Mouse (Mus musculus) kidney, adult 9 months (tissue): ENCODE measurements at regions not wholly inside any gene's neighbourhood (a gene's known extent, or its start where the extent isn't known, plus 50 kb on each side); places are given as distances from the start of the nearest gene placed in this dataset.

Source experiments
- DNase-seq: peaks from one replicate; pipeline ENCODE4 v3.0.0; 2022

DNA sequence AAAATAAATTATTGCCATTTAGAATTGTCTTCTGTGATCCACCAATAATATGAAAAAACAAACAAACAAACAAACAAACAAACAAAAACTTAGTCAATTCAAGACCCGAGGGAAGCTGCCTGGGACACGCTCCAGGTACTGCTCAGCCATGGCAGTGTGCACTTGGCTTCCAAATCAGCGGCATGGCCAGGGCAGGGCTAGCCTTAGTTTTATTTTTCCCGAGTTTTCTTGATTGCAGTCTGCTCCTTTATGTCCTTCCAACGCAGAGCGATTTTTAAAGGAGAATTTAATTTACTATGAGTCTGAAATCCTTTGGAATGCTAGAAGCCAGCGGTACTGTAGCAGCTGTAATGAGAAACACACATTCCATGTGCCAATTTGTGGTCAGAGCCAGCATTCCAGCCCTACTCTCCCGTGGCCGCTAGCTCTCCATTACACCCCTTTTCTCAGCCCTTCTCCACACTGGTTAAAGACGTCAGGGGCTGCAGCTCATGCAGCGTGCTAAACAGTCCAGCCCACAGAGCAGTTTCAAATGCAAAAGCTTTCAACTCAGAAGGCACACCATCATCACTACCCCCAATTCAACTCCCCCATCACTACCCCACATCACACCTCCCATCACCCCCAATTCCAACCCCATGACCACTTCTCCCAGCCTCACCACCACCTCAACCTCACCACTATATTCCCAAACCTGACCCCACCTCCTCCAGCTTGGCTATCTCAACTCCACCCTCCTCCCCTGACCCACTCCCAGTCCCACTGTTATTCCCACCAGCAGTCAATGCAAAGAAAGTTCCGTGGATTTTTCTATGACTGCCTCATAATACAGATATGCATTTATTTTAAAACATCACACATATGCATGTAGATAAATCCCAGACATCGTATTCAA is 187.9 kb upstream of the Gas1 start:
- DNase-seq = peak; percentile 14

DNA sequence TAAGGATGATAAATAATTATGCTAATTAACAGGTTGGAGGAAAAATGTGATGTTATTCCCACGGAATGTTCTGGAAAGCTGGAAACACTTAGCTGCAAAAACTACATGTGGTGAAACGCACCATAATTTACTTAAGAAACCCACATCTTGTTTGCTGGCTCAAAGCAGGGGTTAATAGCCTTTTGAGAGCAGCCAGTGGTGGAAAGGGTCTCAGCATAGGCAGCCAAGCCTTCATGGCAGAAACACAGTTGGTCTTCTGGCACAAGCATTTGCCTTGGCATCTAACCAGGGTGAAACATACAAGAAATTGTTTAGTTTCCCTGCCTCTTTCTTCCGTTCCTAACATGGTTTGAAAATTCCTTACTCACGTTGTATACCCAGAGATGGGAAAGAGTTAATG is 192.1 kb upstream of the Gas1 start:
- DNase-seq = no peak

- DNase-seq = no peak
Measured at GRCm38 (mm10) chr13:60371656-60372055, 194.5 kb upstream of the Gas1 start.

- no peak for DNase-seq
Measured at GRCm38 (mm10) chr13:60376705-60377104, 199.5 kb upstream of the Gas1 start.

GRCm38 (mm10) chr13:60382855-60383254 is 205.7 kb upstream of the Gas1 start:
- DNase-seq = no peak

DNA sequence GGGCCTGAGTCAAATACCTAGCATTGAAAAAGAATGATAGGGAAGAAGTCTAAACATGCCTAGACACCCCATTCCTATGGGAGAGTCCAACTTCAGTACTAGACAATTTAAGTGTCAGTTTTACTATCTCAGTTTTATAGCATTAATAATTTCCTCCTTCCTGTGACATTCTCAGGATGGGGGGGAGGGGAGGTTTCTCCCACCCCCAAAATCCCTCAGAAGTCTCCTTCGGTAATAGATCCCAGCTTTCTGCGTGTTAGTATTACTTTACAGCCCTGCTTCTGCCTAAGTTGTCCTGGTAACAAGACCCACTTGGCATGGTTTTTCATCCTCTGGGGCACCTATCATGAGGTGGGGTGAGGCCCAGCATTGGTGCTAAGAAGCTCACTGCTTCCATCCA is 202.9 kb upstream of the Dapk1 start:
- DNase-seq = no peak

GRCm38 (mm10) chr13:60400764-60401487 is 200.8 kb upstream of the Dapk1 start:
- DNase-seq = no peak

DNA sequence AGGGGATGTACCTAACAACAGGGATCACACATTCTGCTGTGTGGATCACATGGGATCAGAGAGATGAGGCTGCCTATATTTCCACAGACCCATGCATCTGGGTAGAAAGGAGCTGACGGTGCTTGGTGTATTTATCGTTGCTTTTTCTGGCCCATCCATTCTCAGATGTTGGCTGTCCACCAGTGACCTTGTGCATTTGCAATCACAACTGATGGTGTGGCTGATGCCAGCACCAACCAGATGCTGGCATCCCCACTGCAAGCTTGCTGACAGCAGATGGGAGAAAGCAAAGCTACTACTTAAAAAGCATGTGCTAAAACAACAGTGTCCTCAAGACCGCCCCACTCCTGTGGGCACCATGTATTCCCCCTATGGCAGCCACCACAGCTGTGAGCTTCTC is 198.3 kb upstream of the Dapk1 start:
- DNase-seq = no peak

GRCm38 (mm10) chr13:60407344-60407743 is 194.4 kb upstream of the Dapk1 start:
- no peak for DNase-seq

DNA sequence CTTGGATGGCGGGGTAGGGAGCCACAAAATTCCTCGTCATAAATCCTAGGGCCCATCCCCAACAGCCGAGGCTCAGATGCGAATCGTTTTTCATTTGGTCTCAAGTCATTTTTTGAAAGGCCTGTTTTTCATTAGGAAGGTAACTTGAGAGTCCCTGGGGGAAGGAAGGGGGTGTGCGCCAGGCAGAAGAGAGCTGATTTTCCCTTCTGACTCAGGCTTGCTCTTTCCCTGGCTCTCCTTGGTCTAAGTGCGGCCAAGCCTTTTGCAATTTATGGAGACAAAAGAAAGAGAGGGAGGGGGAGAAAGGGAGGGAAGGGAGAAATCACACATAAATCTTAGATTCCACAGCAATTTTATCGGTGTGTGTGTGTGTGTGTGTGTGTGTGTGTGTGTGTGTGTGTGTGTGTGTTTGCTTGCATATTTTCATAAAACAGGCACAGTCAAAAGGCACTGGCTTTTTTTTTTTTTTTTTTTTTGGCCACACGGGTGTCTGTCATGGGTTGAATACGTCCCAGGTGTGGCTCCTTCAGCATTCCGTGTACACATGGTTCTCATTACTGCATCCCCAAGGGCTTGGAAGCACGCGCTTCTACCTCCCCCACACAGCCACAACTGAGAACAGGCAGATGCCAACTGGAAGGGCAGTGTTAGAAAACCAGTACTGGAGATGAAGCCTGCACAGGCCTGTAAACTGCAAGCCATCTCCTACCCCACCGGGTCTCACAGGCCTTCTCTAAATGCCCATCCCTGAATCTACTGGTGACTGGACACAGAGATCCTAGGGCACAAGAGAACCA is 191.8 kb upstream of the Dapk1 start:
- no peak for DNase-seq

DNA sequence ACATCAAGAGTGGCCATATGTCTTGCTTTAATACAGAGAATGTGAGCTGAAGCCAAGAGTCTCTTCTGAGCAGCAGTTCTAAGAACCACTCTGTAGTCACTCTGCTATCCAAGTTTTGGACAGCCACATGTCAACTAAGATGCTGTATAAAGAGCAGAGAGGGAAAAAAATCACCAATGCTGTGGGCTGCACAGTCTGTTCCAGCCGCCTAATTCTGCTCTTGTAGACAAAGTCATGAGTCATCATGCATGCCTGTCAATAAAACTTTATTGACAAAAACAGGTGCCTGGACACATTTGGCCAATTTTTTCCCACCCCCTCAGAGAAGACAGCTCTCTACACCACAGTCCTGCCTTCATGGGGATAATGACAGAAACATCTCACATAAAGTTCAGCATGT is 185.7 kb upstream of the Dapk1 start:
- no peak for DNase-seq

DNA sequence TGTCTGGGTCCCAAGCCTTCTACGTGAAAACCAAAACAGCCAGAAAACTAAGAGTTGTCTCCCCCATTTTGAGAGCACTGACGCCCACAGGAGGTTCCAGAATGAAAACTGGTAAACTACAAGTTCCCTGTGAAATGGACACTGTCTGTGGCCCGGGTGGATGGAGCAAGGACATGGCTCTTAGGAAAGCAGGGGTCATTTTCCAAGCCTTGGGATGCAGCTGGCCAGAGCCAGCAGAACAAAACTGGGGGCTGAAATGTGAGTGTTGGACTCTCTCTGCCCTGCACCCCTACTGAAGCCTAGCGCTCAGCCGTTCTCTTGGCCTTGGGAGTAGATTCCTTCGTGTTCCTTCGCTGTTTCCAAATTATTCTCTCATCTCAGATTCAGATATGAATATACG is 184.7 kb upstream of the Dapk1 start:
- DNase-seq = no peak

DNA sequence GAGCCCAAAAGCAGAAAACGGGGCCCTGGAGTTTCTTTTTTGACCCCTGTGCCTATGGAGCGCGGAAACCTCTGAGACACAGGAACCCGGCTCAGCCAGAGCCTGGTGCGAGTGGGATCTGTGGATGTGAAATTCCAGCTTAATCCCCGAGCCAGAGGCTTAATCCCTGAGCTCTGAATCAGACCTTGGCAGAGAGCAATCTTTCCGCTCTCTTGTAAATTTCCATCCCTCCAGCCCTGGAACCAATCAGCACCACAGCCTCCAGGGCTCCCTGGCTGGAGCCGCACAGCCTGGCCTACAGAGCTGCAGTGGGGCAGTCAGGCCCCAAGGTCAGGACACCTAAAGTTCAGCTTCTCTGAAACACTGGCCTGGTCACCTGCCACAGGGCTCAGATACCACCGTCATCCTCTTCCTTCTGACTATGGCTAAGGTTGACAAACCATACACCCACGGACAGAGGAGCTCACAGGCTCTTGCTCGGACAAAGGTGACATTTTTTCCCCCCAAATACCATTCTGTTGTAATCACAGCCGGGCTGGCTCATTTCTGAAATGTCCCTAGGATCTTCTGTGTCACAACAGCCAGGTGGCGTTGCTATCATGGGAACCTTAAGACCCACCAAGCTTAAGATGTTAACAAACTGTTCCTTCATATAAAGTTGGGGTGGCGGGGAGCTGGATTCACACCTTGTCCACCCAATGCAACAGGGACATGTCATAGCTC is 184.2 kb upstream of the Dapk1 start:
- DNase-seq = peak; percentile 31

GRCm38 (mm10) chr13:60420386-60420785 is 181.4 kb upstream of the Dapk1 start:
- DNase-seq = no peak

DNA sequence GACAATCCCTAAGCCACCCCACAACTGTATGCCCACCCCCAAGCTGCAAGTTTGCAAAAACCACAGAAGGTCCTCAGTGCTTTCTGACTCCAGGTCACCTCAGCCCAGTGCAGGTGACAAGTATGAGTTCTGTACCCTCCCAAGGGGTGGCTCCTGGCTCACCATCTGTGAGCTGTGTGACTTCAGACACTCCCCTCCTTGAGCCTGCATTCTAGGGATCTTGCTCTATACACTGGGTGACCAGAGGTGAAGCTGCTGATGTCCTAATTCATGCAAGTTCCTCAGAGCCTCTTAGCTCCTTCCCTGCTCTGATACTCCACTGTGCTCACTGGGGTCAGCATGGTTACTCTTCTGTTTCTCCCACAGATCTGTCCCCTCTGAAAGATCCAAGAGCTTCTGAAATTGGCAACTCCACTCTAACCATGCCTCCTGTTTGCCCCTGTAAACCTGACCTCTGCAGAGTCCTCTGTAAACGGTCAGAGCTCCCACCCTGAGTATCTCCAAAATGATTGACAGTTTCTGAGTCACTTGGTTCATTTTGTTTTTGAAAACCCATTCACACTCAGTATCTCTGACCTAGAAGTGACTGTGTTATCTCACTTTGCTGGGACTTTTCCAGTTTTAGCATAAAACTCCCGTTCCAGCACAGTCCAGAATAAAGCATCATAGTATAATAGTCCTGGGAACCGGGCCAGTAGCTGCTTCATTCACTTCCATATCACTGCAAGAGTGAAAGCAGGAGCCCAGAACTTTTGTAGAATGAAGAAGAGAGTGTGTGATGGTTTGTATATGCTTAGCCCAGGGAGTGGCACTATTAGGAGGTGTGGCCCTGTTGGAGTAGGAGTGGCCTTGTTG is 180.7 kb upstream of the Dapk1 start:
- no peak for DNase-seq

GRCm38 (mm10) chr13:60424267-60424666 is 177.5 kb upstream of the Dapk1 start:
- DNase-seq = no peak

- no peak for DNase-seq
Measured at GRCm38 (mm10) chr13:60425140-60425539, 176.6 kb upstream of the Dapk1 start.

GRCm38 (mm10) chr13:60425556-60425955 is 176.2 kb upstream of the Dapk1 start:
- no peak for DNase-seq

- no peak for DNase-seq
Measured at GRCm38 (mm10) chr13:60426192-60426840, 175.4 kb upstream of the Dapk1 start.

DNA sequence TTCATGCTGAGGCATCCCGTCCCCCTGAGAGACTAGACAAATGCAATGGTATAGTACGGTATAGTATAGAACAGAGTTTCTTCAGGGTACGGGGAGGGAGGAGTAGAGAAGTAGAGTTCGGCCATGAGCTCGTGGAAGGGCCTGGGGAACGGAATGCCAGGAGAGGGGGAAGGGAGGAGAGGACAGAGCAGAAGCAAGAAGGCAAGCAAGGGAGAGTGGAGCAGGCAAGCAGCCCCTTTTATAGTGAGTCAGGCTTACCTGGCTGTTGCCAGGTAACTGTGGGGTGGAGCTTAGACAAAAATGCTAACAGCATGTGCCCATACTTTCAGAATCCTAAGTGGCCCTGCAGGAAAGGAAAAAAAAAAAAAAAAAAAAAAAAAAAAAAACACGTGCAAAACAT is 174.7 kb upstream of the Dapk1 start:
- DNase-seq = peak; percentile 19

- peak; percentile 17 for DNase-seq
Measured at GRCm38 (mm10) chr13:60427755-60428385, 173.9 kb upstream of the Dapk1 start.
